Mouse (Mus musculus): ENCODE measurements around the gene Snca.

The Snca gene

DNA sequence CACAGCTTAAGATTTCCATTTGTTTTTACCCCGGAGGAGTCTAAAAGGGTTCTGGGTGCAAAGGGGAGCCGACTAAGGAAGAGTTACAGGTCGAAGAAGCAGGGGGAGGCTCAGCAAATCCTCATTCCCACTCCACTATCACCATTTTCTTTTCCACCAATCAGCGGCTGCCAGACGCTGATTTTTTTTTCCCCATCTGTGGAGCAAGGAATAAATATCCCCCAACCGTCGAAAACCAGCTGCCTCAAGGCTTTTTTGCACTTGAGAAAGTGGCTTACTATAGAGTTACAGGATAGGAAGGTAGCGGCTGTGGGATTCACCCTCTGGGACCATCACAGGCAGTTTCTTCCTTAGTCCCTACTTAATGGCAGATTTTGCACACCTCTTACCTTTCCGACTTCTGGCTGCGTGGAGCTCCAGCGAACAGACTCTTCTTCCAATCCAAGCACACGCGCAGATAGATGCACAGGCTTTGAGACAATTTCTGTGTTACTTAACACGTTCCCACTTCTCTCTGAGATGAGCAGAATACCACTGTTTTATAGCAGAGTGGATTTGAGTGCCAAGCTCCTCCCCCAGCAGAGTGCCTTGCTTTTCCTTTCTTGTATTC is at the start of gene Snca:
Gene Snca, minus strand, starts transcription at position 574 of the 610 bp plus-strand sequence.
- in situ Hi-C loops (cut with MboI): no loop called here

DNA sequence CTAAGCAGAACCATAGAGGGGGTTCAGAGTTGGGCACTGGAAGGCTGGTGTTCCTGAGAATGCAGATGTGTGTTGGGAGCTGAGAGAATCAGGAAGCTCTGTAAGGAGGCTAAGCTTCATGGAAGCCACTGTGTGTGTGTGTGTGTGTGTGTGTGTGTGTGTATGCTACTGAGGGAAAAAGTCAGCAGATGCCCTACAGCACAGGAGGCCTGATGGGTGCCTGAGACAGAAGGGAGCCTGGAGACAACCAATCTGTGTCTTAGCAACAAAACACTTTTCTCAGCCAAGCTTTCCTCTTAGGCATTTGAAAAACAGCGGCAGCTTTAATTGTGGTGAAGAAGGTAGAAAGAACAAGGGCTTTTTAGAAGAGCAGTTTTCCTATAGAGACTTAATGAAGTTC is 40.5 kb upstream of the Snca start:
- in situ Hi-C loops (cut with MboI): no loop called here

DNA sequence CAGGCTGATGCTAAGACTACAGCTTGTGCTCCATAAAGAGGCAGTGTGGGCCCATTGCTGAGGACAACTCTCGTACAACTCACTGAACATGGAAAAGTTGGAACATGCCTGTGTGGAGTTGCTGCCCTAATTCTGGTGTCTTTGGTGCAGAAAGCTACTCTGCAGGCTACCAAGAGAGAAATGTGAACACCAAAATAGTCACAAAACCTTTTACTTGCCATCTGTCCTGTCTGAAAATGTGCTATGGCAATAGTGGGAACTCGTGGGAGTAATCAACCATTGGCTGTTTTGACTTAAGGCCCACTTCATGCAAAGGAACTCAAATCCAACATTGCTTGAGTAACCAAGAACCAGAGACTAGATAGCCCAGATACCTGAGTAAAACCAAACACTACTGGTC is 26.9 kb upstream of the Snca start:
- in situ Hi-C loops (cut with MboI): no loop called here

DNA sequence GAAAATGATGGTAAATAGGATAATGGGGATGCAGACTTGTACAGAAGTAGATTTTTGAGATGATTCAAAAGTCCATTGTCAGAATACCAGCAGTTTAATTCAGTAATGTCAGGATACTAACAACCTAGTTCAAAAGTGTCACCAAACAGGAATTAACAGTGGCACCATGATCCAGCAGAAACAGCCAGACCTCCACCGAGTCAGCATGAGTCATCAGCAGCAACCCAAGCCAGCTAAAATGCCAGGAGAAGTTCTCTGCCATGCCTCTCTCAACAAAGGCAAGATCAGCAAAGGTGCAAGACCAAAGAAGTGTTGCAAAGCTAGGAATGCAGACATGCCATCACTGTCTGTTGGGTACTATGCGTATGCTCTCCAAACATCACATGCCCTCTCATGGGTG is 22.0 kb upstream of the Snca start:
- in situ Hi-C loops (cut with MboI): no loop called here

DNA sequence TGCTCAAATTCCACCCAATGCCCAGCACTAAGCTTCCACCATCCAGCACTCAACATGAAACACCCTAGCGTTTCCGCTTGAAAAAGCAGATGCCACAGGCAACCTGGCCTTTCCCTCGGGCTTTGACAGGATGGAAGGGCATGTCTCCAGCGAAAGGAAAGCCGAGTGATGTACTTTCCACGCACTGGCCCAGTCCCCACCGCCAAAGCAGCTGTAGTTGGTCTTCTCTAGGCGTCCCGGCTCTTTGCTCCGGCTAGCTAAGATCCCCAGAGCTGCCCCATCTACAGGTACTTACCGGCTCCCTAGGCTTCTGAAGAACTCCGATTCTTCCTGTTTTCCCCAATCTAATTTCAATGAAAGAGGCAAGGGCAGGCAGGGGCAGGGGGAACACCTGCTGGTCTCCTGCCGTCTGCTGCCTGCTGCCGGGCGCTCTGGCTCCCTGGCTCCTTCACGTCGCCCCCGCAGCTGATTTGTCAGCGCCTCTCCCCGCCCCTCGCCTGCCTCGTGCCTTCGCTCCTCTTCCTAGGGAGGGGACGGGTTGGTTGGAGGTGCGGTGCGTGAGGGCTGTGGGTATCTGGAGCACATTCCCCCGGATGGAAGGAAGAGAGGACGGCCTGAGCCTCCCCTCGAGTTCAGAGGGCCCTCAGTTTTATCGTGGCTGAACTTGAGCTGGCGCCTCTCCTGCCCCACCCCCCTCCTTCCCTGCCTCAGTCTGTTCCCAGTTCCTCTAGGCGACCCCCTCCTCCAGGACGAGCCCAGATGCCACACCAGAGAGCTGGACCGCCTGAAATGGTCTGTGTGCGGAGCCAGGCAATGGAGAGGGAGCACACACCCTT is 1.0 kb downstream of the Snca start:
- in situ Hi-C loops (cut with MboI): no loop called here

DNA sequence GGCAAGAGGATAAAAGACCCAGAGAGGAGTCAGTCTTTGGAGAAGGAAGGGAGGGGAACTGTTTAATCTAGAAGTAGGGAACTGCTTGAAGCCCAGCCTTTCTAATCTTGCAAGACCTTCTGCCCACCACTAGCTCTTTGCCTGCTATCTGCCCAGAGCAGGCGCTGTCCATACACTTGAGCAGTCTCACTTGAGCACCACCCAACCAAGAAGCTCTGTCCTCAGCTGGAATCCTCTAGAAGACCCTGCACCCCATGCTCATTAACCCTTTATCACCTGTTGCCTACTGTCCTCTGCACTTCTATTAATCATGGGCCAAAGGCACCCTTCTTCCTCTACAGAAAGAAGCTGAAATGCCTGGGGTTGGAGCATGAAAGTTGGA is 1.6 kb downstream of the Snca start:
- in situ Hi-C loops (cut with MboI): no loop called here

DNA sequence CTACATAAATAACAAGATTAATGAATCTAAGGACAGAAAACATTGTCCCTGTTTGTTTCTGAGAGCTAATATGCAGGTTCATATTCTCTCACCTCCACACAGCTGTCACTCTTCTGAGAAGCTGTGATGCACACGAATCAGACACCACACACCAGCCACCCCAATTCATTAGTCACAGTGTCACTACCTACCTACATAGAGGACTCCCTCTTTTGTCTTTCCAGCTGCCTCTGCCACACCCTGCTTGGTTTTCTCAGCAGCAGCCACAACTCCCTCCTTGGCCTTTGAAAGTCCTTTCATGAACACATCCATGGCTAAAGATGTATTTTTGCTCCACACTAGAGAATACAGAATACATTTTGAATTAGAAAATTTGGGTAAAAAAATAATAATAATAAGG is 2.4 kb downstream of the Snca start:
- in situ Hi-C loops (cut with MboI): no loop called here

DNA sequence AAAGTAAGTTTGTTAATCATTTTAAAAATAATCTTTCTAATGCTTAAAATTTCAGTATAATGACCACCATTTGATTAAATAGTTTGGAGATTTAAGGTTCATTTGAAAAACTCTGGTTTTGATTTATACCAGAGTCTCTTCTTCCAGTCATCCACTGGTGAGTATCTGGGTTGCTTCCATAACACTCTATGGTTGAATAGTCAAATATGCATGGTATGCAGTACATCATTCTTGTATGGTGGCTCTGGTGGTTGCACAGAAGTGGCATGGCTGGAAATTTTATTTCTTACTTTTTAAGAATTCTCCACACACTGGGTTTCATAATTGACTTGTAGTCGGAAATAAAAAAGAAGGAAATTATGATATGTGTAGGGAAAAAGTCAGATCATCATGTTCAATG is 10.4 kb downstream of the Snca start:
- in situ Hi-C loops (cut with MboI): no loop called here

DNA sequence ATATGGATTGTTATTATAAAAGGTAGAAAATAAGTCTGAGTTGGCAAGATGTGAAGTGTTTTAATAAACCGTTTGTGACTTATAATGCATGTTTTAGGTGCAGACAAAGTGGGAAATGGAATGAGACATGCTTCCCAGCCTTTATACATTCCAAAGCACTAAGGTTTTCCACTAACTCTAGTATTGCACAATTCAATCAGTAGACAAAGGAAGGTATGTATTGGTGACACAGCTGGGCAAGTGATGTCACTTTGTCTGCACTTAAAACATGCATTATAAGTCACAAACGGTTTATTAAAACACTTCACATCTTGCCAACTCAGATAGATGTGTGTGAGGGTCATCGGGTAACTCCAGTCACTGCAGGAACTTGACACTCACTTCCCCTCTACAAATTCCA is 16.1 kb downstream of the Snca start:
- in situ Hi-C loops (cut with MboI): no loop called here

DNA sequence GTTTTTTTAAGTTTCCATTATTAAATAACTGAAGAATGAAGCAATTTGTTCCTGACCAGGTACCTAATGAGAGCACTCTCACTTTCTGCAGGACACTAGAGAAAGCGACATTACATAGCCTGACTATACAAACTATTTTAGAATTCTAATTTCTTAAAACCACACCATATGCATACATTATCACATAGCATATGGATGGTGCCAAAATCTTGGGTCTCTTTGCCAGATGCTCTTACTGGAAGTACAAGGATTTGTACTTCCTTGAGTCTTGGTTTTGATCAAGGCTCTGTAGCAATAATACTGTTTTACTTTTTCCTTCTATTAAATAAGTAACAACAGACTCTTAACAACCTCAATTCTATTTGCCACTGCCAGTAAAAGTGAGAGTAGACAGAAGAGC is 31.4 kb downstream of the Snca start:
- in situ Hi-C loops (cut with MboI): no loop called here

DNA sequence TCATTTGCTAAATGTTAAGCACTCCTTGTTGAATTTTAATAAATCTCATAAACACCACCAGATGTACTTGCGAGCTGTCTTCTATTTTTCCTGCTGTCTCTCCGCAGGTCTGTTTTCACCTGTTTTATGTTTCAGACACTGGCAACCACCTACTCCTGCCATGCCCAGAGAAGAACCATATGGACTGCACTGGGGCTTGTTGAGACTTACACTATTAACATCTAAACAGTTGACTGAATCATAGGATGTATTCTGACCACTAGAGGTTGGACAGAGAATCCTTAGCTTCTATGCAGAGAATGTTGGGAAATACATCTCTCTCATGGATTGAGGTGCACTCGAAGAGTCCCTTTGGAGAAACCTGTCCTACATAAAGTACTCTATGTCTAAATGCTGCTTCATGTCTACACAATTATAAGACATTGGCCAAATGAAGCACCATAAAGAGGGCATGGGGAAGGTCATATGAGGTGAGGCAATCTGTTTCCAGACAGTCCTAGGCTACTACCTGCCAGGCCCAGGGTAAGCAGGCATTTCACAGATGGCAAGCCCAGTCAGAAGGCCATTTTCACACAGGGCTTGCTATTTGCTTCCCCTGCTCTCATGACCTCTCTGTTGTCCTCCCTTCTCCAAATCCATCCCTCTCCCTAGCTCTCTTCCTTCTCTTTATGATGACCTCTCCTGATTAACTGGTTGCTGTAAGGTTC is 35.8 kb downstream of the Snca start:
- in situ Hi-C loops (cut with MboI): no loop called here

DNA sequence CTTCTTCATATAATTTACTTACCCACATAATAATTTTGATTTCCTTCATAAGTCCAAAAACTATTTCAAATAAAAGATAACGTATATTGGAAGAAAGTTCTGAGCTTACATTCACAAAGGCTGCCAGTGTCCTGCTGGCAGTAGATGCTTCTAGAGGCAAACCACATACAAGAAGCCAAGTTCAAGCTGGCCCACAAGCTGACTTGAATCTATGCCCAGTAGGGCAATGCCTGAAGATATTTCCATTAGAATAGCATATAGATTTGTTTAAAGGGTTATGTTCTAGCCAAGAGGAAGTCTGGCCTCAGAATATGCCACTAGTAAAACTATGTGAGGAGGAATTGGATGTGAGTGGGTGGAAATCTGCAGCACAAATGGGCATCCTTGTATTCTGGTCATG is 42.7 kb downstream of the Snca start:
- in situ Hi-C loops (cut with MboI): no loop called here

DNA sequence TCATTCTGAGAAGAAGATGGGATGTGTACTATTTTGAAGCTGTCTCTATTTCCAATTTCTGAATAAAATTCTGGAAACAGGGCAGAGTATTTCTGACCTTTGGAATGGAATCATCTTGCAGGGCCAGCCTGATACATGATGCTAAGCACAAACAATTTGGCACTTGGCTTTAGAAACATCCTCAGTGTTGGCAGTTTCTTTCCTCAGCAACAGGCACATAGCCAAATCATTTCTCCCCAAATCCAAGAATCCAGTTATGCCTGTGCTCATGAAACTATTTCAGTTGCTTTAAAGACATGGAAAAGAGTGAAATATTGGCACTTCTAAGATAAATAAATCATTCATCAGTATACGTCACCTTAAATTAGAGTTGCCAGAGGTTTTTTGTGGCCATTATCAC is 57.8 kb downstream of the Snca start:
- in situ Hi-C loops (cut with MboI): no loop called here

DNA sequence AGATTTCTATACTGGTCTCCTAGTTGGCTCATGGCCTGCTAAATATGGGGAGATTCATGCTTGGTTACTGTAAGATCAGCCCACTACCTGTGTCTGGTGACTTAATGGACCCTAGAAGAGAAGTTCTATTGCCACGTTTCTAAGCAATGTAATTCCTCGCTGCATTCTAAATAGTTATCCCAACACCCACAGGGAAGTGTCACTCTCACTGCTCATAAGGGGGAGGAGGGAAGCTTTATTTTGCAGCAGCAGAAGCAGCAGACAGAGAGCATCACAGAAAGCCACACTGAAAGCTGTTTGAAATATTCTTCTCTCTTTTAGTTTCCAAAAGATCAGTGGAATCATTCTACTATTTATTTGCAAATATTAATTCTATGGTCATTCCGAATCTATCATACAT is 64.0 kb downstream of the Snca start:
- in situ Hi-C loops (cut with MboI): no loop called here

DNA sequence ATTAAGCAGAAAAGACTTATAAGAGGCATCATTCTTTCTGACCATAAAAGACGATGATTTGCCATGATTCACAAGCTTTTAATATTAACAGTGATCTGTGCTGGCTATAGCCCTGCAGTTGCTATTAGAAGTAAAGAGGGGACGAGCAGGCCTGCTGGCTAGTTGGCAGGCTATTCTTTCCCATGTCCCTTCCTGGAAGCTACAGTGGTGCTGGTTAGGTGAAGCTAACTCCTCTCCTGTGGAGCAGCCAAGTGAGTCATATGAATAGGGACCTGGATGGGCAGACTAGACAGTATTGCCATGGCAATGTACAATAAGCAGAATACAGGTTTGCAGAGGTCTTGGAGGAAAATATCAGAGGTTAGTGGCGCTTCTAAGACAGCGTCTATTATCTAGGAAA is 66.8 kb downstream of the Snca start:
- in situ Hi-C loops (cut with MboI): no loop called here

DNA sequence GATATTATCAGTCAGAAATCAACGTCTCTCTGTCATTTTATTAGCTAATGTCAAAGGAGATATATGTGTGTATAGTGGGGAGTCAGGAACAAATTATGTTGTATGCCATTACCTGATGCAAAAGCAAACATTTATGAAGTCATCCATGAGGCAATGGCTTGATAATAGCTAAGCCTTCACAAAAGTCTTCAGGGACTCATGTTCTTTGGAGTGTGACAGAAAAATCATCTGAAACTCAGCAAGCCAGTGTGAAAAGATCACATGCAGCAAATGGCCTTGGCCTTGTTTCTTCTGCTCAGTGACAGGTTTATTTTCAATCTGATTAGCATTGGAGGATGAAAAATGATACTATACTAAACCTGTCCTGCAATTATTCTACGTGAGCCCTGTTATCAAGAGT is 67.9 kb downstream of the Snca start:
- in situ Hi-C loops (cut with MboI): no loop called here

DNA sequence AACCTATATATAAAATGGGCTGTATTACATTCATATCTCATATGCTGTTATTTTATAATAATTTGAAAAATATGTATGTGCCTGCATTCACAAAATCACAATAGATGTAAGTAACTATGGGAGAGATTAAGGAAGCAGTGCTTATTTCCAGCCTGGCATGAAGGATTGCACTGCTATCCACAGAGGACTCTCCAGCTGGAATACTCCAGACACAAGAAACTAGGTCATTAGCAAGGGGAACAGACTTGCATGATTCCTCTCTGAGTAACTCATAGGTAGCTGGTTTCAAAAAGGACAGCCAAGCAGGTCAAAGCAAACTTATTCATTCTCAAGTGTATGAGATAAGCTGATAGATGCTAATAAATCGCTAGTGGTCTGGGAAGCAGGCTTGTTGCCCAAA is 74.7 kb downstream of the Snca start:
- in situ Hi-C loops (cut with MboI): no loop called here

DNA sequence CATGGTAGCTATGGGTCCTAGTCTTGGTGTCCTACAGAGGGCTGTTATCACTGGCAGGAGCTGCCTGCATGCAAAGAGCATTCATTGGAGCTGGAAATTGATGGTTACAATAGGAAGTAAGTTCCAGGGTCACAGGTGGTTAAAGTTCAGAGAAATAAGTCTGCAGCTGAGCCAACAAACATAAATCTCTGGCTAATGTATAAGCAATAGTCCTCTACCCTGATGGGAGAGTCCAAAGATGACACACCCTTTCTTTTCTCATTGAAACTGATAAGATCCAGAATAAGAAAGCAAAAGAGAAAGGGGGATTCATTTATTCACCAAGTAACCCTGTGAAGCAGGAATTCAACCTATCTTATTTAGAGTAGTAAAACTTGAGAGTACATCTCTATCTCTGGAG is 83.7 kb downstream of the Snca start:
- in situ Hi-C loops (cut with MboI): no loop called here

DNA sequence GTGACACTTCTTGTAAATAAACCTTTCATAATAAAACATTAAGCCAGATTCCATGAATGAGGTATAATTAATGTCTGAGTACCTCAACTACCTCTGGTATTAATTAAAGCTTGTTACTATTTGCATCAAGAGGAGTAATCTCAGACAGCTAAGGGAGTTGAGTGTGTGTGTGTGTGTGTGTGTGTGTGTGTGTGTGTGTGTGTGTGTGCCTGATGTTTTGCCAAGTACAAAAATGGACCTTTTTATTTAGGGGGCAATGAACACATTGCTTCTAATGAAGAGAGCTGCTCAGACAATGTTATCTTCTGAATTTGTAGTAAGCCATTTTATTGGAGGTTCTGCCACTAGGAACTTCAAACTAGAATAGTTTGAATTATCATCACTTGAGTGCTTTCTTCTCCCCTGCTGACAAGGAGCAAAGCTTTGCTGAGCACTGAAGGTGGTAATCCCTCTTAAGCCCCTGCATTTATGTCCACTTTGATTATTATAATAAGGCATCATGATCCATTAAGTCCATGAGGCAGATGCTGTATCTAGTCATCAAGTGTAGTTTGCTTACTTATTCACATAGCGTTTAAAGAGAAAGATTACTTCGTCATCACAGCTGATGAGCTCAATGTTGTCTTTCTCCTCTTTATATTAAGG is 88.1 kb downstream of the Snca start:
- in situ Hi-C loops (cut with MboI): no loop called here

DNA sequence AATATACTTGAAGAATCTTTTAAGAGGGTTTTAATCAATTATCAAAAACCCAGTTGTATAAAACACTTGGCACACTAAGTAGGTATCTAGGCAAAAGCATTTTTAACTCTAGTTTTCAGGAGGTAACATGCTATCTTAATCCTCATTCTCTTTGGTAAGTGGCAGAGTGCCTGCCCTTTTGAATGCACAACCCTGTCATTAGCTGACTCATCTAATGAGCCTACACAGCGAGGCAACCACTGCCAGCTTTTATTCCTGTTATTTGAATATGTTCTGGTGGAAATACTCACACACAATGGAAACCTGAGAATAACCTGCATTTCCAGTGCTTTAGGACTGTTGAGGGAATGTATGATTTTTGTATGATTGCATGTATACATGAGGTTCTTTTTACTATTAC is 89.9 kb downstream of the Snca start:
- in situ Hi-C loops (cut with MboI): no loop called here

DNA sequence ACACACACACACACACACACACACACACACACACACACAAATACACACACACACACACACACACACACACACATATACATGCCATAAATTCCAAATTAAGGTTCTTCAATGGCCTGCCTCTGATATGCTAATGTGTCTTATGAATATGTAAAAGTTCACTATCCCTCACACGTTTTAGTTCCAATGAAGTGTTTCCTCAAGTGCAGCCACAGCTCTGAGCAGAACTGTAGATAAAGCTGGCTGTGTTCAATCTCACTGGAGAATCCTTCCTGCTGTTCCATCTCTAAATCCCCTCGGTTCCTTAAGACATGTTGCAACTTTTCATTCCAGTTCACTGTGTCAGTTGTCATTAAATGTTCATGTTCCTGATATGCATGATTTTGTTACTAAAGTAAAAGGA is 98.5 kb downstream of the Snca start:
- in situ Hi-C loops (cut with MboI): no loop called here

DNA sequence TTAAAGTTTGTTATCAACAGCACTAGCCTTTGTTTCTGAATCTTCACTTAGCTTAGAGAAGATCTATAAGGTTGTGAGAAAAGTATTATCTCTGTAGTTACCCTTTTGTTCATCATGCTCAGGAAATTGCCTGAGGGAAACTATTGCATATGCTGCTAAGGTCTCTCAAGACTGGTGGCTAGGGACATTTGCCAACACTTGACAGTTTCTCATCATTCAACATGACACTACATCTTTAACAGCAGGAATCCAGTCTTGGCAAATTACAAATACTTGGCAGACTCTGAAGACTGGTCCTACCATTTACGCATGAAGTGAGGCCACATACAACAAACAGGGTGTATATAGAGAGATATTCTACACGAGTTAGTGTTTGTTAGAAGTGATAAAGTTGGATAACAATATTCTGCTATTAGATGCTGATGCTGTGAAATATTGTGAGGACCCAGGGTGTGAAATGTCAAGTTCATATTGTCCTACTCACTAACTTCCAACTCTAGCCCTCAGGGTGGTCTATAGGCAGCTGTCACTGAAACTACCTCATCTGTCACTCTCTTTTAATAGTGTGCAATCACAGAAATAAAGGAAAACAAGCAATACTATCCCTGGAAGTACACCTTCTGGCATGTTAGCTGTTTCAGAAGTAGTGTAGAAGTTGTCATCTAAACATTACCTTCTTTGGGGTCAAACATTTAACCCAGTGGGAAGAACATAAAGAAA is 105.4 kb downstream of the Snca start:
- in situ Hi-C loops (cut with MboI): no loop called here
